Mouse (Mus musculus): ENCODE results near the gene Tmem207. TPM values are rescaled to one million over a fixed set of nuclear protein-coding genes. Genes with fewer than 3 reads are reported as not detected.

Tmem207 gene
- total RNA-seq, 2 experiments from 2014 or later = not detected

- no peak for DNase-seq (ENCODE audit: low spot score in 2 of 2)
Measured at GRCm38 (mm10) chr16:26462835-26463234, 63.7 kb downstream of the Tmem207 start, which contains the start of gene Cldn16. Gene Cldn16, plus strand, starts transcription at chr16:26463135.

- DNase-seq (ENCODE audit: low spot score in 2 of 2) = no peak
Measured at GRCm38 (mm10) chr16:26456182-26456581, 70.4 kb downstream of the Tmem207 start.

GRCm38 (mm10) chr16:26454163-26454562, 72.4 kb downstream of the Tmem207 start:
- no peak for DNase-seq (ENCODE audit: low spot score in 2 of 2)

Other genes starting within 250 kb of the Tmem207 start
- 1 to 10 TPM; 1.3 to 2.0 TPM for gene Cldn1, start 154.9 kb downstream of the Tmem207 start, total RNA-seq (2021)
- gene Cldn16, start 63.6 kb downstream of the Tmem207 start, total RNA-seq (2021) = not detected
- 10 to 100 TPM; 30.5 to 30.9 TPM for gene Il1rap, start 54.9 kb upstream of the Tmem207 start, total RNA-seq (2021)